Mouse (Mus musculus) midbrain, embryonic 16.5 days (tissue): ENCODE results near the gene Gpr153. TPM values are rescaled to one million over a fixed set of nuclear protein-coding genes. Genes with fewer than 3 reads are reported as not detected.

Experiments used
- ATAC-seq: fragments of 200-750 bp; cut with Nextera tagmentation; 2 replicates; pipeline ENCODE4 v1.8.0; 2017; ENCODE audit warnings: moderate TSS enrichment
- H3K27ac ChIP-seq: fragments of 300-500 bp; sonication (generic); 2 replicates; pipeline ENCODE4 v1.5.1; 2014; ENCODE audit warnings: mild to moderate bottlenecking, low read length, mixed read lengths
- H3K27me3 ChIP-seq: fragments of 300-500 bp; sonication (generic); 2 replicates; pipeline ENCODE4 v1.6.1; 2014; ENCODE audit warnings: low read depth, low read length, mixed read lengths; ENCODE audit not compliant: control insufficient read depth, insufficient read depth
- H3K36me3 ChIP-seq: fragments of 300-500 bp; sonication (generic); 2 replicates; pipeline ENCODE4 v1.6.1; 2014; ENCODE audit warnings: mild to moderate bottlenecking, low read length, moderate library complexity, mixed read lengths; ENCODE audit not compliant: control insufficient read depth, insufficient read depth
- H3K4me1 ChIP-seq: fragments of 300-500 bp; sonication (generic); 2 replicates; pipeline ENCODE4 v1.6.1; 2014; ENCODE audit warnings: mild to moderate bottlenecking, low read length, mixed read lengths; ENCODE audit not compliant: control insufficient read depth, insufficient read depth
- H3K4me2 ChIP-seq: fragments of 300-500 bp; sonication (generic); 2 replicates; pipeline ENCODE4 v1.6.1; 2014; ENCODE audit warnings: mild to moderate bottlenecking, low read length, mixed read lengths
- H3K4me3 ChIP-seq: fragments of 300-500 bp; sonication (generic); 2 replicates; pipeline ENCODE4 v1.5.1; 2014; ENCODE audit warnings: low read depth, mild to moderate bottlenecking, low read length, moderate library complexity, mixed read lengths
- H3K9ac ChIP-seq: fragments of 300-500 bp; sonication (generic); 2 replicates; pipeline ENCODE4 v1.6.1; 2014; ENCODE audit warnings: low read depth, low read length, mixed read lengths
- H3K9me3 ChIP-seq: fragments of 300-500 bp; sonication (generic); replicated peaks from 2 replicates; pipeline ENCODE4 v1.6.1; 2014; ENCODE audit warnings: mild to moderate bottlenecking, low read length, mixed read lengths; ENCODE audit not compliant: control insufficient read depth, poor library complexity, severe bottlenecking
- WGBS: fragments of 180-500 bp; shearing (Covaris S2); extraction: QIAGEN DNeasy Blood & Tissue Kit; methylation state at CpG from one replicate; pipeline ENCODE4 v1.1.7; 2014; 5-methylcytosine and 5-hydroxymethylcytosine counted together
- polyA plus RNA-seq: library from polyadenylated mRNA; unstranded; fragments of >200 nt; fragmentation: Nextera tagmentation; extraction: Ambion mirVana; gene quantifications from 2 replicates; pipeline ENCODE4 v1.2.1, GENCODE M21; 2015

Gene Gpr153
- polyA plus RNA-seq, 1 experiment from 2014 or later: 16.2 TPM

GRCm38 (mm10) chr4:152296874-152297861 is 23.1 kb downstream of the Gpr153 start, which contains the start of gene Icmt:
TSS of gene Icmt (plus strand) at chr4:152297227.
- peak within 1 kb of the TSS; percentile 94 for H3K4me3 ChIP-seq
- H3K36me3 ChIP-seq: peaks cover 11% of the 10 kb centered on the region; the same call in 1 of the 2 replicates
- peak; percentile 94 for ATAC-seq
- H3K27me3 ChIP-seq: peaks cover 32% of the 10 kb centered on the region
- peak within 1 kb of the TSS; percentile 84 for H3K27ac ChIP-seq
- peaks cover 19% of the 10 kb centered on the region for H3K4me1 ChIP-seq
- WGBS: under 1% methylated on average over 110 of the region's 119 CpGs
- H3K9ac ChIP-seq: peak within 1 kb of the TSS; percentile 98
- H3K4me2 ChIP-seq: peak within 1 kb of the TSS; percentile 96
- no peaks in the 10 kb centered on the region for H3K9me3 ChIP-seq

GRCm38 (mm10) chr4:152298836-152299235 is 24.8 kb downstream of the Gpr153 start:
- Histone ChIP-seq H3K27ac (no peak overlapping the region), H3K36me3 (peaks cover 15% of the 10 kb centered on the region; the same call in 1 of the 2 replicates), H3K4me1 (peaks cover 15% of the 10 kb centered on the region), H3K9me3 (no peaks in the 10 kb centered on the region), H3K4me3 (no peak overlapping the region), H3K27me3 (peaks cover 18% of the 10 kb centered on the region), H3K4me2 (peak overlapping the region; percentile 96; the same call in 1 of the 2 replicates), H3K9ac (no peak overlapping the region)
- no peak for ATAC-seq
- 79% methylated on average over 14 of the region's 14 CpGs for WGBS

DNA sequence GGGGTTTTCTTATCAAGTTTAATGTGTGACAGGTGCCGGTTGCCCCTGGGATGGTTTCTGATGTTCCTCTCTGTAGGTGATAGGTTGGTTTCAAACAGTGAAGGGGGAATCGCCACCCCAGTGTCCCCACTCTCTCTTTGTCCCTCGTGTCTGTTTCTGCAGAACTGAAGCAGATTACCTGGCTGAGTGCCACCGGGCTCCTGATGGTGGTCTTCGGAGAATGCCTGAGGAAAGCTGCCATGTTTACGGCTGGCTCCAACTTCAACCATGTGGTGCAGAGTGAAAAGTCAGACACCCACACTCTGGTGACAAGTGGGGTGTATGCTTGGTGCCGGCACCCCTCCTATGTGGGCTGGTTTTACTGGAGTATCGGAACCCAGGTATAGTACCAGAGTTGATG is 26.3 kb downstream of the Gpr153 start:
- H3K27me3 ChIP-seq: peaks cover 6% of the 10 kb centered on the region
- peaks cover 17% of the 10 kb centered on the region; the same call in 1 of the 2 replicates for H3K36me3 ChIP-seq
- H3K9me3 ChIP-seq: no peaks in the 10 kb centered on the region
- H3K4me2 ChIP-seq: no peak overlapping the region
- no peak overlapping the region for H3K4me3 ChIP-seq
- peaks cover 15% of the 10 kb centered on the region for H3K4me1 ChIP-seq
- no peak for ATAC-seq
- WGBS: 92% methylated on average over 8 of the region's 8 CpGs
- no peak overlapping the region for H3K27ac ChIP-seq
- H3K9ac ChIP-seq: no peak overlapping the region

DNA sequence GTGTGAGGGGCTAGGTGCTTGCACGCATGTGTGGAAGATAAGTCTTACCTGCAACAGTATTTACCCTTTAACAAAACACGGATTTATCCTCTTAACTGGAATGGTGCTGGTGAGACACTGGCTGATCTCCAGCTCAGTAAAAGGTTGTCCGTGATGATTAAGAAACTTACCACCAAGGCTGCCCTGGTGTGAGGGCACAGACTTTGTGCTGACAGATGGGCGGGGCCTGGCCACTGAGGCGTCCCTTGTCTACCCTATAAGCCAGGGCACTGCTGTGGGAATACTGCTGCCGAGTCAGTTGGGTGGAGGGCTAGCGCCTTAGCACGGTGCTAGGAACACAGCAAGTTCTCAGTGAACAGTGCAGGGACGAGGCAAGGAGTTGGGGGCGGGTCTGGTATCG is 28.0 kb downstream of the Gpr153 start:
- Histone ChIP-seq H3K4me1 (peaks cover 13% of the 10 kb centered on the region), H3K4me3 (no peak overlapping the region), H3K9me3 (no peaks in the 10 kb centered on the region), H3K4me2 (no peak overlapping the region), H3K27me3 (no peaks in the 10 kb centered on the region), H3K27ac (no peak overlapping the region), H3K9ac (no peak overlapping the region), H3K36me3 (peaks cover 17% of the 10 kb centered on the region; the same call in 1 of the 2 replicates)
- ATAC-seq: no peak
- 65% methylated on average over 11 of the region's 11 CpGs for WGBS

- H3K27me3 ChIP-seq: no peaks in the 10 kb centered on the region
- peaks cover 9% of the 10 kb centered on the region for H3K4me1 ChIP-seq
- H3K4me2 ChIP-seq: no peak overlapping the region
- H3K9me3 ChIP-seq: no peaks in the 10 kb centered on the region
- no peak overlapping the region for H3K9ac ChIP-seq
- no peak for ATAC-seq
- no peak overlapping the region for H3K27ac ChIP-seq
- no peak overlapping the region for H3K4me3 ChIP-seq
- H3K36me3 ChIP-seq: peaks cover 17% of the 10 kb centered on the region; the same call in 1 of the 2 replicates
- 93% methylated on average over 10 of the region's 10 CpGs for WGBS
Observed at GRCm38 (mm10) chr4:152303172-152303571, 29.1 kb downstream of the Gpr153 start.

DNA sequence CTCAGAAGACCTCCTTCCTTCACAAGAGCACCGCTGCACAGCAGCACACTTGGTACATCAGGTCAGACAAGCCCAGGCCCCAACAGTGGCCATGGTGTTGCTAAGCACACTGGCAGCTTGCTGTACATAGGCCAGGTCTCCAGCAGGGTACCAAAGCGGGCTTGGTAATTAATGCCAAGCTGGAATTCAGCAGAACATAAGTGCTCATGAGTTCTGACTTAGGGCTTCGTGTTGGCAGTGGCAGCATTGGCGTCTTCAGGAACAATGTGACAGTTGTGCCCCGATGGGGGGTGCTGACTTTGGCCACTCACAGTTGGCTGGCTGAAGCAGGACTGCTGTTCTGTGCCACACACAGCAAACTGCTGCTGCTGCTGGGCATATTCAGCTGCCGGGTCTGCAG is 30.7 kb downstream of the Gpr153 start:
- Histone ChIP-seq H3K4me3 (no peak overlapping the region), H3K36me3 (peaks cover 17% of the 10 kb centered on the region; the same call in 1 of the 2 replicates), H3K27me3 (0 out of 2 replicates have a peak, but pooled peaks cover 2% of the 10 kb centered on the region), H3K27ac (no peak overlapping the region), H3K4me1 (no peaks in the 10 kb centered on the region), H3K9me3 (no peaks in the 10 kb centered on the region), H3K9ac (no peak overlapping the region), H3K4me2 (no peak overlapping the region)
- WGBS: 84% methylated on average over 6 of the region's 6 CpGs
- ATAC-seq: no peak

- no peak overlapping the region for H3K4me2 ChIP-seq
- no peak overlapping the region for H3K4me3 ChIP-seq
- H3K4me1 ChIP-seq: no peaks in the 10 kb centered on the region
- no peak overlapping the region for H3K9ac ChIP-seq
- H3K9me3 ChIP-seq: no peaks in the 10 kb centered on the region
- peaks cover 15% of the 10 kb centered on the region; the same call in 1 of the 2 replicates for H3K36me3 ChIP-seq
- WGBS: 83% methylated on average over 6 of the region's 6 CpGs
- H3K27ac ChIP-seq: no peak overlapping the region
- peaks cover 8% of the 10 kb centered on the region for H3K27me3 ChIP-seq
- ATAC-seq: no peak
Observed at GRCm38 (mm10) chr4:152305991-152306390, 32.0 kb downstream of the Gpr153 start.

GRCm38 (mm10) chr4:152307542-152307941 is 33.5 kb downstream of the Gpr153 start:
- Histone ChIP-seq H3K27me3 (peaks cover 23% of the 10 kb centered on the region), H3K9ac (no peak overlapping the region), H3K4me2 (no peak overlapping the region), H3K9me3 (no peaks in the 10 kb centered on the region), H3K36me3 (peaks cover 5% of the 10 kb centered on the region; the same call in 1 of the 2 replicates), H3K4me3 (no peak overlapping the region), H3K4me1 (peaks cover 4% of the 10 kb centered on the region; the same call in 1 of the 2 replicates), H3K27ac (no peak overlapping the region)
- 73% methylated on average over 9 of the region's 9 CpGs for WGBS
- ATAC-seq: no peak

GRCm38 (mm10) chr4:152312186-152312585 is 38.2 kb downstream of the Gpr153 start:
- no peak for ATAC-seq
- H3K4me2 ChIP-seq: peak overlapping the region; percentile 79

More at GRCm38 (mm10) chr4:152312186-152312585, 38.2 kb downstream of the Gpr153 start:
- Histone ChIP-seq H3K9ac (0 out of 2 replicates have a peak overlapping the region, but pooled peaks have one; percentile 11), H3K4me3 (peak overlapping the region; percentile 48), H3K27ac (no peak overlapping the region), H3K4me1 (peaks cover 20% of the 10 kb centered on the region), H3K9me3 (no peaks in the 10 kb centered on the region), H3K27me3 (peaks cover 61% of the 10 kb centered on the region), H3K36me3 (no peaks in the 10 kb centered on the region)
- 6% methylated on average over 14 of the region's 14 CpGs for WGBS
